Mouse (Mus musculus) heart, embryonic 14.5 days (tissue): ENCODE data around the gene 1700016K19Rik. TPM values are rescaled to one million over a fixed set of nuclear protein-coding genes. Genes with fewer than 3 reads are reported as not detected.

ENCODE experiments used
- ATAC-seq: fragments of 200-750 bp; cut with Nextera tagmentation; 2 replicates; pipeline ENCODE4 v1.8.0; 2017; ENCODE audit warnings: low read depth, moderate TSS enrichment; ENCODE audit not compliant: insufficient number of reproducible peaks, insufficient read depth, low FRiP score
- H3K27ac ChIP-seq, 2 experiments: fragments of 200-500 bp in 1 of 2; fragments of 300-500 bp in 1 of 2; sonication (generic) in 1 of 2; replicated peaks in 1 of 2; 2 replicates each; pipeline ENCODE4 v1.5.1; 2012 to 2014; ENCODE audit warnings: low read depth in 2 of 2, low read length in 2 of 2, control low read depth in 1 of 2, mild to moderate bottlenecking in 1 of 2, mixed read lengths in 1 of 2; ENCODE audit not compliant: control insufficient read depth in 1 of 2, insufficient read depth in 1 of 2
- H3K27me3 ChIP-seq: fragments of 300-500 bp; sonication (generic); 2 replicates; pipeline ENCODE4 v1.6.1; 2014; ENCODE audit warnings: mild to moderate bottlenecking, low read length, control low read depth; ENCODE audit not compliant: control insufficient read depth, insufficient read depth
- H3K36me3 ChIP-seq: fragments of 300-500 bp; sonication (generic); 2 replicates; pipeline ENCODE4 v1.6.1; 2014; ENCODE audit warnings: mild to moderate bottlenecking, control low read depth, low read length, mixed read lengths; ENCODE audit not compliant: control insufficient read depth, insufficient read depth
- H3K4me1 ChIP-seq, 2 experiments: fragments of 200-500 bp in 1 of 2; fragments of 300-500 bp in 1 of 2; sonication (generic) in 1 of 2; 2 replicates each; pipeline ENCODE4 v1.6.1; 2012 to 2014; ENCODE audit warnings: low read length in 2 of 2, control low read depth in 1 of 2, mixed read lengths in 1 of 2; ENCODE audit not compliant: control insufficient read depth in 2 of 2, insufficient read depth in 2 of 2
- H3K4me2 ChIP-seq: fragments of 300-500 bp; sonication (generic); 2 replicates; pipeline ENCODE4 v1.6.1; 2014; ENCODE audit warnings: mild to moderate bottlenecking, low read length
- H3K4me3 ChIP-seq, 2 experiments: fragments of 200-500 bp in 1 of 2; fragments of 300-500 bp in 1 of 2; sonication (generic) in 1 of 2; 2 replicates each; pipeline ENCODE4 v1.5.1; 2012 to 2014; ENCODE audit warnings: low read length in 2 of 2, mild to moderate bottlenecking in 2 of 2, control low read depth in 1 of 2, low read depth in 1 of 2, moderate library complexity in 1 of 2; ENCODE audit not compliant: control insufficient read depth in 1 of 2, insufficient read depth in 1 of 2
- H3K9ac ChIP-seq: fragments of 300-500 bp; sonication (generic); 2 replicates; pipeline ENCODE4 v1.6.1; 2014; ENCODE audit warnings: mild to moderate bottlenecking, low read length
- H3K9me3 ChIP-seq: fragments of 300-500 bp; sonication (generic); 2 replicates; pipeline ENCODE4 v1.6.1; 2016; ENCODE audit warnings: low read length, control low read depth; ENCODE audit not compliant: control insufficient read depth
- WGBS: fragments of 180-500 bp; shearing (Covaris S2); extraction: QIAGEN DNeasy Blood & Tissue Kit; methylation state at CpG from one replicate; pipeline ENCODE4 v1.1.7; 2014; 5-methylcytosine and 5-hydroxymethylcytosine counted together
- polyA plus RNA-seq: library from polyadenylated mRNA; unstranded; fragments of >200 nt; fragmentation: Nextera tagmentation; extraction: Ambion mirVana; gene quantifications from 2 replicates; pipeline ENCODE4 v1.2.1, GENCODE M21; 2014

1700016K19Rik gene
- polyA plus RNA-seq, 1 experiment from 2014 or later, result 0.22 TPM

GRCm38 (mm10) chr11:75963730-75964475 lies 35.8 kb upstream of the 1700016K19Rik start:
- no peak overlapping the region for H3K4me2 ChIP-seq
- H3K27me3 ChIP-seq, result peaks cover 4% of the 10 kb centered on the region; the same call in 1 of the 2 replicates
- H3K4me1 ChIP-seq, result peaks cover 10 to 16% of the 10 kb centered on the region in 2 experiments
- no peak overlapping the region for H3K9ac ChIP-seq
- WGBS, result 40% methylated on average over 11 of the region's 11 CpGs
- no peak for ATAC-seq
- H3K36me3 ChIP-seq, result no peaks in the 10 kb centered on the region
- H3K27ac ChIP-seq, result no peak overlapping the region
- H3K9me3 ChIP-seq, result no peaks in the 10 kb centered on the region
- no peak overlapping the region for H3K4me3 ChIP-seq

GRCm38 (mm10) chr11:75964476-75964730 lies 35.3 kb upstream of the 1700016K19Rik start:
- 67% methylated on average over 4 of the region's 4 CpGs for WGBS
- no peak overlapping the region for H3K4me2 ChIP-seq
- ATAC-seq, result no peak
- no peaks in the 10 kb centered on the region for H3K36me3 ChIP-seq
- H3K9ac ChIP-seq, result no peak overlapping the region
- H3K4me1 ChIP-seq, result peaks cover 10 to 16% of the 10 kb centered on the region in 2 experiments
- H3K4me3 ChIP-seq, result no peak overlapping the region
- no peaks in the 10 kb centered on the region for H3K9me3 ChIP-seq
- H3K27me3 ChIP-seq, result peaks cover 4% of the 10 kb centered on the region; the same call in 1 of the 2 replicates
- H3K27ac ChIP-seq, result no peak overlapping the region

DNA sequence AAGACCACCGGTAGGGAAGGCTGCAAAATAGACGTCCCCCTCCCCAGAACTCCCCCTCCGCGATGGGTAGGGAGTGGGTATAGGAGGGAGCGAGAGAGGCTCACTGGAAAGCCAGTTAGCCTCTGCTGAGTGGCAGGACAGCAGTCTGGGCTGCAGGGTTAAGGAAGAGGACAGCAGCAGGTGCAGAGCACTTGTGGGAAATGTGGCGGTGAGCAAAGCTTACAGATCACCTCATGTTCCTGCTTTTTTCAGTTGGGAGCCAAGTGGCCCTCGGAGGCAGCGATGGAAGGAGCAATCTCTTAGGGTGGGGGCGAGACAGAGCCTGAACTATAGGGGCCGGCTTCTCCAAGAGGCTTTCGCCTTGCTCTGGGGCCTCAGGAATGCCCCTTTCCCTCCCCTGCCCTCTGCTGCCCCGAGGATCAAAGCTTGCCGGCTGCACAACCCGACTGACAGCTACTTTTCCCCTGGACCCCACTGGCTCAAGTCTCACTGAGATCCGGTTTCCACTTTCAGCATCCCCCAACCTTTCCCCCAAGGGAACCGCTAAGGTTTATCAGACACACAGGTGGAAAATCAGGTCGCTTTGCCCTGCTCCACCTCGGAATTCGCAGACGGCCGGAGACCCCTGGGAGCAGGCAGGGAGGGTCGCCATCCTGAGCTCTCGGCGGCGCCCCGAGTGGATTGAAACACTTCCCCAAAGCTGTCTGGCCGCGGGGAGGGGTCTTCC lies 33.9 kb upstream of the 1700016K19Rik start:
- no peaks in the 10 kb centered on the region for H3K9me3 ChIP-seq
- H3K27me3 ChIP-seq, result peaks cover 4% of the 10 kb centered on the region; the same call in 1 of the 2 replicates
- ATAC-seq, result no peak
- H3K4me3 ChIP-seq, result peak overlapping the region; percentile 72 to 77
- no peak overlapping the region for H3K27ac ChIP-seq
- peak overlapping the region; percentile 79 for H3K9ac ChIP-seq
- peak overlapping the region; percentile 99 for H3K4me2 ChIP-seq
- H3K4me1 ChIP-seq, result peaks cover 10 to 16% of the 10 kb centered on the region in 2 experiments
- H3K36me3 ChIP-seq, result no peaks in the 10 kb centered on the region
- WGBS, result 14% methylated on average over 28 of the region's 28 CpGs

DNA sequence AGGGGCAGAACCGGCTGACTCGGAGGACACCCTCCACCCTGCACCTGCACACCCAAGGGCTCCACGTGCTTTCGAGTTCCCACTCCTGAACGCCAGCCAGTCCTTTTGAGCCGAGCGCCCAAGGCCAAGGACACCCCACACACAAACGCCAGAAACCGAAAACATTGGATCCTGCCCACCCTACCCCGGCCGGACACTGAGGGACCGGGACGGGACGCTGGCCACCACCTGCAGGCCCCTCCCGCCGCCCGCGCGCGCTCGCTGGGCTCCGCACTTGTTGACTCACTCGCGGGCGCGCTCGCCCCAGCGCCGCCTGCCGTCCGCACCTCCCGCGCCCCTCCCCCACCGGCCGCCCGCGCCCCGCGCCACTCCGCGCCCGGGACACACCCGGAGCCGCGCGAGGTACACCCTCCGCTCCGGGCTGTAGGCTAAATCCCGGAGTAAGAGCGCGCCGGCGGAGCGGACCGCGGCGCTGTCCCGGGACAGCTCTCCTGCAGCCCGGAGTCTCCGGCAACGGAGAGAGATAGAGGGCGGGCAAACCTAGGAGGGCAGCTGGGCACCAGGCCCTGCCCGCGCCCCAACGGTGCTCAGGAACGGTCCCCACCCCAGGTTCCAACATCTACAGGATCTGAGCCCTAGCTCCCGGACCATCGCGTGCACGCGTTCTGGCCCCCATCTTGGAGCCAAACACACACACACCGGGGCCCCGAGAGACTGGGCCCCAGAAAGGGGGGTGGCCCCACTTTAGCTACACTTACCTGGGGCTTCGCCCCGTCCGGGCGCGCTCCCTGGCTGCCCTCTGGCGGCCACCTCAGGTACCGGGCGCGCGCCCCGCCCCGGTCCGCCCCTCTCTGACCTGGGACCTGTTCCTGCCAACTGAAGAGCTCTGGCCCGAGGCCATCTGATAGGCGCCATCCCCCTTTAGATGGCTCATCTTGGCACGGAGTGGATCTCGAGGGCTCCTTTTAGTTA lies 33.0 kb upstream of the 1700016K19Rik start:
- ATAC-seq, result peak; percentile 71
- Histone ChIP-seq H3K27me3 (peaks cover 4% of the 10 kb centered on the region; the same call in 1 of the 2 replicates), H3K4me2 (peak overlapping the region; percentile 99), H3K9me3 (no peaks in the 10 kb centered on the region), H3K27ac (peak overlapping the region in 1 of 2 experiments; percentile 61; a peak in 2 of 4 replicates), H3K4me1 (peaks cover 10 to 16% of the 10 kb centered on the region in 2 experiments), H3K36me3 (no peaks in the 10 kb centered on the region), H3K9ac (peak overlapping the region; percentile 79), H3K4me3 (peak overlapping the region; percentile 72 to 77)
- WGBS, result under 1% methylated on average over 87 of the region's 90 CpGs

DNA sequence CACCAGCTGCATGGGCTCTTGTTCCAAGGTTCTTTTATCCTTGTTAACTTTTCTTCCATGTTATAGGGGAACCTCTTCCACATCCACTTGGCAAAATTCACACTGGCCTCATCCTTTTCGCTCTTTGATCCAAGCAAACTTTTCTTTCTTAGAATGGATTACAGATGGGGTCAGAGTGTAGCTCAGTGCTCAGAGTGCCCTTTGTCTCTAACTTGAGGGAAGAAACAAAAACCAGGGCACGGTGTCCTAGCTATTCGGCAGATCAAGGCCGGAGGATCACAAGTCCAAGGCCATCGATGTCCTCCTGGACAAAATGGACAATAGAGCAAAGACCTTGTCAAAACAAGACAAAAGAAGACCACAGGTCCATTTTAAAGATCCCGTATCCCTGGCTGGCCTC lies 31.0 kb upstream of the 1700016K19Rik start:
- 89% methylated on average over 6 of the region's 6 CpGs for WGBS
- Histone ChIP-seq H3K27ac (no peak overlapping the region), H3K4me1 (peaks cover 6 to 10% of the 10 kb centered on the region in 2 experiments; a peak in 3 of 4 replicates), H3K4me2 (no peak overlapping the region), H3K36me3 (no peaks in the 10 kb centered on the region), H3K27me3 (peaks cover 4% of the 10 kb centered on the region; the same call in 1 of the 2 replicates), H3K9ac (no peak overlapping the region), H3K4me3 (no peak overlapping the region), H3K9me3 (no peaks in the 10 kb centered on the region)
- no peak for ATAC-seq

GRCm38 (mm10) chr11:75970629-75971028 lies 29.1 kb upstream of the 1700016K19Rik start:
- Histone ChIP-seq H3K4me3 (no peak overlapping the region), H3K9ac (no peak overlapping the region), H3K36me3 (no peaks in the 10 kb centered on the region), H3K4me1 (peaks cover 0 to 10% of the 10 kb centered on the region in 2 experiments; a peak in 2 of 4 replicates), H3K27me3 (peaks cover 4% of the 10 kb centered on the region; the same call in 1 of the 2 replicates), H3K27ac (no peak overlapping the region), H3K4me2 (no peak overlapping the region), H3K9me3 (peaks cover 4% of the 10 kb centered on the region; the same call in 1 of the 2 replicates)
- WGBS, result 30% methylated on average over 3 of the region's 3 CpGs
- no peak for ATAC-seq

DNA sequence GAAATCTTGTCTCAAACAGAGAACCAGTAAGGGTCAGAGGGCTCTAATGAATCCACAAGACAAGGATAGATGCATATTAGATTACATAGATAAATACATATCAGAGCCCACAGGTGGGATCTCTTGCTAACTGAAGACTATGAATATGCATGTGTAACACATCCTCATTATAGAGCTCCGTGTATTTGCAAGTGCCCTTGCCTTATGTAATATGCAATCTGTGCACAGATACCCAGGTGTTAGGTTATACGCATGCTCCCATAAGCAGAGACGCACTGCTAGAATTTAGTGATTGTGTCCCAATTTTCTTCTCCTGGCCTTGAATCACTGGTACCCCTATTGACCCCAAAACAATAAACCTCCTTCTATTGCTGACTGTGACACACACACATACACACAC lies 27.5 kb upstream of the 1700016K19Rik start:
- Histone ChIP-seq H3K4me2 (no peak overlapping the region), H3K9me3 (peaks cover 4% of the 10 kb centered on the region; the same call in 1 of the 2 replicates), H3K4me3 (no peak overlapping the region), H3K27me3 (peaks cover 4% of the 10 kb centered on the region; the same call in 1 of the 2 replicates), H3K4me1 (peaks cover 0 to under 1% of the 10 kb centered on the region in 2 experiments; a peak in 1 of 4 replicates), H3K27ac (no peak overlapping the region), H3K36me3 (no peaks in the 10 kb centered on the region), H3K9ac (no peak overlapping the region)
- WGBS, result 80% methylated on average over 3 of the region's 3 CpGs
- ATAC-seq, result no peak
